Mouse (Mus musculus) heart, postnatal 10 days (tissue): ENCODE data around the gene Gp9. TPM values are rescaled to one million over a fixed set of nuclear protein-coding genes. Genes with fewer than 3 reads are reported as not detected.

Source experiments
- DNase-seq, 2 experiments: peaks; one replicate each; pipeline ENCODE4 v3.0.0; 2021
- intact Hi-C: fragments of 180-260 bp; cut with DNase I; formaldehyde crosslinking; loops from one replicate; pipeline ENCODE4 v1.15.1; 2025
- total RNA-seq, 2 experiments: library from RNA; stranded (reverse); gene quantifications; 2 replicates each; pipeline ENCODE4 v1.2.3; 2021

Gene Gp9
- total RNA-seq, result 1 to 10 TPM in 1 of 2 experiments, under 1 TPM in 1; 0.72 to 1.3 TPM

DNA sequence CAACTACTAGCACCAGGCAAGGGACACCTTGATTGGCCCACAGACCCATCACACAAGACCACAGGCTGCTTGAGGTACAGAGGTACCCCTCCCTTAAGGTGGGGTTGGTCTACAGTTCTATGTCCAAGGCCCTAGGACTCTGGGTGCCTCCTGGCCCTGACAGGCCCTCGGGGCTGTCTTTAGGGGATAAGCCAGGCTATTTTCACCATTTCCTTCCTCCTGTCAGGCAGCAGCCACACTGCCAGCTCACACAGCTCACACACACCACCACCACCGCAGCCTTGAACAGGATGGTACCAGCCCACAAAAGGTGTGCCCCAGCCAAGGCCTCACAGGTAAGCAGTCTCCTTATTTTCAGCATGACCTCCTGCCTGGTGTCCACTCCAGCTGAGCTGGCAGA, at the start of gene Gp9:
Gp9 (plus strand) TSS at position 231 of the 400 bp plus-strand sequence.
- DNase-seq, result no peak

GRCm38 (mm10) chr6:87728102-87728501, 49.8 kb upstream of the Gp9 start:
- DNase-seq, result no peak
- intact Hi-C loops, result no loop called here

More for the DNA sequence above, at the start of gene Gp9:
- intact Hi-C loops, result no loop called here

DNA sequence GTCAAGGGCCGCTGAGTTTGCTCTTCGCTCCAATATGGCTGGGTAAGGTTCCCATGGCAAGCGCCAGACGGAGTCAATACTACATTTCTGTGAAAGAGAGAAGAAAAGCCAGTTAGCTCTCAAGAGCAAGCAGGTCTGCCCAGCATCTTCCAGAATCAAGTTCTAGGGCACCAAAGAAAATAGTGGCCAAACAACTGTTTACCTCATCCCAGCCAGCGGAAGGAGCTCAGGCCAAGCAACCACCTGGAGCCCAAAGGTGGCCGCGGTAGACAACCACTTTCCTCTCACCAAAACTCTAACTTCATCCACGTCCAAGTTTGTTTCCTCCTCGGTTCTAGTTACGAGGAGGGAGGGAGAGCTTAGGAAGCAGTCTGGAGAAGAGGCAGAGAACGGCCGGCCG, 47.7 kb upstream of the Gp9 start:
- no peak for DNase-seq

DNA sequence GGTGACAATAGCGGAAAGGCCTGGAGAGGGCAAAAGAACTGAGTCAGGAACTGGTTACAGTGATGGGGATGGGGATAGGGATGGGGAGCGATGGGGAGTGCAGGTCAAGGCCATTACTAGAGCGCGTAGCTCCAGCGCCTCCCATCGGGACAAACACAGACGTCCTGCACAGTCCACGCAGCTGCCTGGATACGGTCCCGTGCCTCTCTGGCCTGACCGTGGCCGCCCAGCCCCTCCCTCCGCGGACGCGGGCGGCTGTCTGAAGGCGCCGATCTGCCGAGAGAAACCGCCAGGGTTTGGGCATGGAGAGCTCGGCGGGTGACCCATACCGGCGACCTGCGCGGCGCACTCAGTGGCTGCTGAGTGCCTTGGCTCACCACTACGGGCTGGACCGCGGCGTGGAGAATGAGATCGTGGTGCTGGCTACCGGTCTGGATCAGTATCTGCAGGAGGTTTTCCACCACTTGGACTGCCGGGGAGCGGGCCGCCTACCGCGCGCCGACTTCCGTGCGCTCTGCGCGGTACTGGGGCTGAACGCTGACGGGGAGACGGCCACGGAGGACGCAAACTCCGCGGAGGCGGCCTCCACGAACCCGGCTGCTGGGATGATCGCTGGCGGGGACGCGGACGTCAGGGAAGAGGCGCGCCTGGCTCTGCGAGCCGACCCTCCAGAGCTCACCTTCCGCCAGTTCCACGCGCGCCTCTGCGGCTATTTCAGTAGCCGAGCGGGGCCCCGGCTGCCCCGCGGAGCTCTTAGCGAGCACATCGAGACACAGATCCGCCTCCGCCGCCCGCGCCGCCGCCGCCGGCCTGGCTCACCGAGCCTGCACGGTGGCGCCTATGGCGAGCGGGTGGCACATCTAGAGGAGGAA, 47.0 kb upstream of the Gp9 start, which contains the start of gene Efcc1:
Efcc1 (plus strand) TSS at position 279 of the 872 bp plus-strand sequence.
- intact Hi-C loops, result no loop called here
- peak; percentile 70 to 77 for DNase-seq

More for the DNA sequence above, 47.7 kb upstream of the Gp9 start:
- intact Hi-C loops, result no loop called here

GRCm38 (mm10) chr6:87731463-87732095, 46.3 kb upstream of the Gp9 start:
- intact Hi-C loops, result no loop called here

DNA sequence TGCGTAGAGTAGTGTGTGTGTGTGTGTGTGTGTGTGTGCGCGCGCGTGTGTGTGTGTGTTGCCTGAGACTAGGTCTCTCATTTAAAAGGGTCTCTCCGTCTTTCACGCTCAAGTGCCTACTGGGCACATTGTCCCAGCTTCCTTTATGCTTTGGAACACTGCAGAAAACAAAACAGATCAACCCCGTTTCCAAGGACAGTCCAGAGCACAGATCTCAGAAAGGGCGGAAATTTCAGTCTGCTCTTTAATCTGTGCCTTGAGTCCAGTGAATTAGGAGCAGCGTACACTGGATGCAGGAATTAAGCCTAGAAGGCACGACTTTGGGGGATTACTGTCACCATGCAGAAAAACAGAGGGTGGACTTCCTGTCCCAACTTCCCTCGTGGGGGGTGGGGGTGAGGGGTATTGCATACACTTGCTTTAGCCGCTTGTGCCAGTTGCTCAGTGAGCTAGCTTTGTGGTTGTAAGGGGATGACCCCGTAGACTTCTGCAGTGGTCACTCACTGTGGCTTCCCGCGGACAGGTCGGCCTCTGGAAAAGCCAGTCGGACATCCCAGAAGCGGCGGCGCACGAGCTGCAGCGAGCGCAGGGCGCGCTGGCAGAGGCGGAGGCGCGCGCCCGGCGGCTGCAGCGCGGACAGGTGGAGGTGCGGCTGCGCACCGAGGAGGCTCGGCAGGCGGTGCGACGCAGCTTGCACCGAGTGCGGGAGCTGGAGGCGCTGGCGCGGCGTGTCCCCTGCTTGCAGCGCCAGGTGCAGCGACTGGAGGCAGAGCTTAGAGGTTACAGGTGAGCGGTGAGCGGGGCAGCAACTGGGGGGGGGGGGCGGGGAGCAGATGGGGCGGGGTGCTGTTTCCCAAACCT, 45.5 kb upstream of the Gp9 start:
- intact Hi-C loops, result no loop called here
- no peak for DNase-seq

More at GRCm38 (mm10) chr6:87731463-87732095, 46.3 kb upstream of the Gp9 start:
- no peak for DNase-seq

- peak; percentile 81 to 83 for DNase-seq
- intact Hi-C loops, result no loop called here
Observed at GRCm38 (mm10) chr6:87733131-87733930, 44.5 kb upstream of the Gp9 start.

DNA sequence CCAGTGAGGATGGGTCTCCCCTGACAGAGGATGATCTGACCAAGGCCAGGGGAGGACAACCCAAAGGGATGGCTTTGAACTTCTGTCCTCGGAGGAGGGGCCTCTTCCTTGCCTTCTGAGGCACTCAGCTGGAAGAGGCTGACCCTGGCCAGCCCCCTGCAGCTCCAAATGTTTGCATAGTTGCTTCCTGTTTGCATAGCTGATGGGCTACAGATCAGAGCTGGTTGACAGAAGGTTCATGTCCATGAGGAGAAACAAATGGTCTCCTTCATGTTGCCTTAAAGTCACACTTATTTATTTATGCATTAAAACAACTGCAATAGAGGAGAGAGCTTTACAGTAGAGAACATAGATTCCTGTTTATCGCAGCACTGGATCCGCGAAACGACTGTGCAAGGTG, 43.7 kb upstream of the Gp9 start:
- intact Hi-C loops, result no loop called here
- peak in 1 of 2 experiments; percentile 32 for DNase-seq

GRCm38 (mm10) chr6:87736923-87737322, 40.9 kb upstream of the Gp9 start:
- intact Hi-C loops, result no loop called here
- no peak for DNase-seq

- intact Hi-C loops, result no loop called here
- no peak for DNase-seq
Observed at GRCm38 (mm10) chr6:87737921-87738626, 39.8 kb upstream of the Gp9 start.

GRCm38 (mm10) chr6:87739898-87740297, 38.0 kb upstream of the Gp9 start:
- intact Hi-C loops, result no loop called here
- DNase-seq, result no peak

DNA sequence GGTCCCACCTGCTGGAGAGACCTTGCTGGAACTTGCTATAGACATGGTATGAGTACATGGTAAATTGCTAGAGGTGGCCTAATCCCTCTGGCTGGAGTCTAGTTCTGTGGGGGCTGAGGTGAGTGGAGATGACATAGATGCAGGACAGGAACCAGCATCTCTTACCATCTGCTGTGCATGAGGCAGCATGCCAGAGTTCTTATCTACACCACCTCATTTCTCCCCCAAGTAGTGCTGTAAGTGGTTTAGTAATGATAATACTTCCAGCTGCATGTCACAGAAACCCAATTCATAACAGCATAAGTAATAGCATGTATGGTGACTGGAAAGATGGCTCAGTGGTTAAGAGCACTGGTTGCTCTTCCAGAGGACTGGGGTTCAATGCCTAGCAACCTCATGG, 37.4 kb upstream of the Gp9 start:
- no peak for DNase-seq
- intact Hi-C loops, result no loop called here

- DNase-seq, result no peak
- intact Hi-C loops, result no loop called here
Observed at GRCm38 (mm10) chr6:87741978-87742377, 35.9 kb upstream of the Gp9 start.

DNA sequence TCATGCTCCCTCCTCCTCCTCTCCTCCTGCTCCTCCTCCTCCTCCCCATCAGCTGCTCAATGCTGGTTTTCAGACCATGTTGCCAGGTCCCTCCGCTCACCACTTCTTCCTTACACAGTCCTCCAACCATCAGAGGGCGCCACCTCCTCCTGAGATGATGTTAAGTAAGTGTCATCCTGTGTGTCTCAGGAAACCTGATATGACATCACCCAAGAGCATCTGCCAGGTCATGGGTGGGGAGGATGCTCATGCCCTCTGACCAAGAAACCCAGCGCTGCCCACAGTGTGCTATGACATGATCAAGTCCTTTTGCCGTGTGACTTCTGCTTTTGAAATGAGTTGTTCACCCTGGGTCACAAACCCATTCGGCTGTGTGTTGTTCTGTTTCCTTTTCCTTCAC, 35.1 kb upstream of the Gp9 start:
- DNase-seq, result peak in 1 of 2 experiments; percentile 47
- intact Hi-C loops, result no loop called here

GRCm38 (mm10) chr6:87743281-87743680, 34.6 kb upstream of the Gp9 start:
- no peak for DNase-seq
- intact Hi-C loops, result no loop called here

DNA sequence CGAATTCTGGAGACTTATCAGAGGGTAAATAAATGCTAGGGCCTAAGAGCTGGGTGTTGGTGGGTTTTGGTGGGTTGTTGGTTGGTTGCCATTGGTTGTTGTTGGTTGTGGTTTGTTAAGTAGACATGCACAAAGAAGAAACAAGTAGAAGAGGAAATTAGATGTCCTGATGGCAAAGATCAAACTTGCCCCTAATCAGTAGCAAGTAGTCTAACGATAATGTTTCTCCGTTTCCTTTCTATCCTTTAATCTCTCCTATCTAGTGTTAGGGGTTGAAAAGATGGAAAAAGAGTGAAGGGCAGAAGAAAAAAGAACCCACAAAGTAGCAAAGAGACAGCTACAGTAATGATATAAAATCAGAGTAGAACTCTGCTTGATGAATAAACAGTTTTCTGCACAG, 33.2 kb upstream of the Gp9 start:
- no peak for DNase-seq
- intact Hi-C loops, result no loop called here

DNA sequence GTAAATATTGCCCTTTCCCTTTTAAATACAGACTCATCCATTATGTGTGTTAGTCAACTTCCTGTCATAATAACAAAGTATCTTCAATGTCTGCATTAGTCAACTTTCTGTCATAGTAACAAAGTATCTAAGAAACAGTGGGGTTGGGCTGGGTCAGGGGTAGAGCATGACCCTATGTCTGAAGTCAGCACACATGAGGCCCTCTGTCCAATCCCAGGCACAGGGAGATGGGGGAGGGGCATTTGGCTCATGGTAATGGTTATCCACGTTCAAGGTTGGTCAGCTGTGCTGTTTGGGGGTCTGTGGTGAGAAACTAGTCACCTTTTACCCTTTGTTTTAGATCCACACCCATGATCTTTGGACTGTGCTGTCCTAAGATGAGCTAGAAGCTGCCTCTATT, 32.6 kb upstream of the Gp9 start:
- intact Hi-C loops, result no loop called here
- DNase-seq, result peak in 1 of 2 experiments; percentile 49

DNA sequence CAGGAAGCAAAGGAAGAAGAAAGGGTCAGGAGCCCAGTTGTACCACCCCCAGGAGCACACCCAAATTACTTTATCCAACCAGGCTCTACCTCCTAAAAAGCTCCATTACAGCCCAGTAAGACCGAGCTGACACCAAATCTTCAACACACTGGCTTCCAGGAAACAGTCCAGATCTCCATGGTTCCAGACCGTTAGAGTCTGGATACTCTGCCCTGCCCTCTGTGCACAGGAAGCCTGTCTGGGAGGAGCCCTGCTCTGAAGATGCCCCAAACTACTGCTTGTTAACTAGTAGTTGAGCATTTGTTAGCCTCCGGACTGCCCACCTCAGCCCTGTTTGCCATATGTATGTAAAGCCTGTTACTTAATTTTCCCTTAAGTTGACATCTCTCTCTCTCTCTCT, 31.8 kb upstream of the Gp9 start:
- intact Hi-C loops, result no loop called here
- peak; percentile 42 to 49 for DNase-seq

GRCm38 (mm10) chr6:87746849-87747248, 31.0 kb upstream of the Gp9 start:
- intact Hi-C loops, result no loop called here
- peak; percentile 78 to 79 for DNase-seq
